Mouse (Mus musculus): ENCODE results near the gene Ank3. TPM values are rescaled to one million over a fixed set of nuclear protein-coding genes. Genes with fewer than 3 reads are reported as not detected.

Gene Ank3
- polyA plus RNA-seq, 1 experiment from 2014 or later = 30.3 TPM

- no peak overlapping the region for H3K4me2 ChIP-seq
- no peak overlapping the region for H3K4me3 ChIP-seq
- no peak for ATAC-seq (ENCODE audit: insufficient number of reproducible peaks, insufficient read depth, low FRiP score, low TSS enrichment, low read depth)
Measured at GRCm38 (mm10) chr10:69951426-69951825, 552.9 kb downstream of the Ank3 start.

GRCm38 (mm10) chr10:69952316-69952715 lies 553.7 kb downstream of the Ank3 start:
- no peaks in the 10 kb centered on the region for H3K9me3 ChIP-seq
- H3K4me3 ChIP-seq = no peak overlapping the region
- no peak for ATAC-seq (ENCODE audit: insufficient number of reproducible peaks, insufficient read depth, low FRiP score, low TSS enrichment, low read depth)
- H3K36me3 ChIP-seq = peaks cover 6% of the 10 kb centered on the region
- no peaks in the 10 kb centered on the region for H3K4me1 ChIP-seq
- WGBS = 83% methylated on average over 1 of the region's 1 CpGs
- H3K4me2 ChIP-seq = no peak overlapping the region
- H3K9ac ChIP-seq = no peak overlapping the region
- no peaks in the 10 kb centered on the region for H3K27me3 ChIP-seq
- H3K27ac ChIP-seq = no peak overlapping the region

More at GRCm38 (mm10) chr10:69951426-69951825, 552.9 kb downstream of the Ank3 start:
- no peak overlapping the region for H3K27ac ChIP-seq
- H3K27me3 ChIP-seq = no peaks in the 10 kb centered on the region
- peaks cover 6% of the 10 kb centered on the region for H3K36me3 ChIP-seq
- H3K9ac ChIP-seq = no peak overlapping the region
- 83% methylated on average over 4 of the region's 4 CpGs for WGBS
- no peaks in the 10 kb centered on the region for H3K4me1 ChIP-seq
- H3K9me3 ChIP-seq = no peaks in the 10 kb centered on the region

DNA sequence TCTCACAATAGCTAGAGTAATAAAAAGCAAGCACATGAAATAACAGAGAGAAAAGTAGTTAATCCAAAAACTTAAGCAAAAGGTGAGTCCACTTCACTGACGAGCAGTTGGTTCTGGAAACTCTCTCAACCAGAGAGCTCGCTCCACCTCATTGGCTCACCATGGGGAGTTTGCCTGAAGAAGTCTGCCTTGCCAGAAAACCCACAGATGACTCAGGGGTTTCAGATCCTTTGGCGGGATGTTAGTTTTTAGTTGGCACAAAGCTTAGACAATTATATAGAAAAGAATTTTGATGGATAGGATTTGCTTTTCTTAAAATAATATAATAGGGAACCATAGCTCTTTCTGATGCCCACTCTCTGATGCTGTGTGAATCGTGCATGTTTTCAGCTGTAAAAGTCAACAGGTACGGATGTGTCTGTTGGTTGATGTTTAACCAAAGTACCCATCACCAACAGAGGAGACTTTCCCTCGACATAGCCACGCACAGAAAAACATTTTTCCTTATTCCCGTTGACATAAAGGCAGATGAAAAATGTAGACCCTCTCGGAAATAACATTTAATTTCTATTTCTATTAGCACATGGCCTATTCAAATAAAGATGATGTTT lies 556.2 kb downstream of the Ank3 start:
- no peak overlapping the region for H3K4me2 ChIP-seq
- H3K27me3 ChIP-seq = no peaks in the 10 kb centered on the region
- no peak overlapping the region for H3K27ac ChIP-seq
- H3K4me1 ChIP-seq = no peaks in the 10 kb centered on the region
- H3K9ac ChIP-seq = no peak overlapping the region
- ATAC-seq (ENCODE audit: insufficient number of reproducible peaks, insufficient read depth, low FRiP score, low TSS enrichment, low read depth) = no peak
- H3K9me3 ChIP-seq = no peaks in the 10 kb centered on the region
- 91% methylated on average over 9 of the region's 9 CpGs for WGBS
- H3K36me3 ChIP-seq = peaks cover 10% of the 10 kb centered on the region
- H3K4me3 ChIP-seq = no peak overlapping the region

DNA sequence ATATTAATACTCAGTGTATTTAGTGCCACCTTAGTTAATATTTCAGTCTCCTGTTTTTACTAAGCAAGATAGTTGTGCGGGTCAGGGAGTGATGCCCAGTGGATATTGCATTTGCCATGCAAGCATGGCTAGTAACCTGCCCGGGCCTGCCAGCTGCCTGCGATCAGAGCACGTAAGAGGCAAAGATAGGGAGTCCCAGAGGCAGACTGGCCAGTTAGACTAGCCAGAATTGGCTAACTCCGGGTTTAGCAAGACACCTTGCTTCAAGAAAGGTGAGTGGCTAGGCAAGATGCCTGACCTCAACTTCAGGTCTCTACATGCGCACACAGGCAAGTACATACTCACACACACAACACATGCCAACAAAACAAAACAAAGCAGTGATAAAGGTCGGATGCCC lies 563.7 kb downstream of the Ank3 start:
- H3K36me3 ChIP-seq = peaks cover 8% of the 10 kb centered on the region; the same call in 1 of the 2 replicates
- ATAC-seq (ENCODE audit: insufficient number of reproducible peaks, insufficient read depth, low FRiP score, low TSS enrichment, low read depth) = no peak
- WGBS = 79% methylated on average over 7 of the region's 7 CpGs

DNA sequence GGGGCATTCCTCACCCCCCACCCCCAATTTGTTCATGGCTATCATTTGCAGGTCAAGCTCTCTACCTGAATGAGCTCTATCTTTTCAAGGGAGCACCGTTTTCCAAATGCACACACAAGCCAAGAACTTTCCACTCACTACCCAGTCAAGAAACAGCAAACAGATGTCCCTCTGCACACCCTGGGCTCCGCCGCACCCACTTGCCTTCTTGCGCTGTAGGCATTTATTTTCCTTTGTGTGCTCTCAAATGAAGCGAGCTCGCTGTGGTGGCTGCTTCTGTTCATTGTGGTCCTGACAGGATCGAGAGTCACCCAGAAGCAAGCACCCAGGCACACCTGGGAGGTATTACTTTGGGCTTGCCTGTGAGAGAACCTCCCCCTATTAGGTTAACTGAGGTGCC lies 564.4 kb downstream of the Ank3 start:
- Histone ChIP-seq H3K9ac (no peak overlapping the region), H3K4me1 (peaks cover 4% of the 10 kb centered on the region; the same call in 1 of the 2 replicates), H3K9me3 (no peaks in the 10 kb centered on the region), H3K4me2 (no peak overlapping the region), H3K27me3 (no peaks in the 10 kb centered on the region), H3K36me3 (peaks cover 8% of the 10 kb centered on the region; the same call in 1 of the 2 replicates), H3K27ac (no peak overlapping the region), H3K4me3 (no peak overlapping the region)
- 75% methylated on average over 7 of the region's 7 CpGs for WGBS
- no peak for ATAC-seq (ENCODE audit: insufficient number of reproducible peaks, insufficient read depth, low FRiP score, low TSS enrichment, low read depth)

More for the DNA sequence above, 563.7 kb downstream of the Ank3 start:
- Histone ChIP-seq H3K9me3 (no peaks in the 10 kb centered on the region), H3K4me1 (peaks cover 4% of the 10 kb centered on the region; the same call in 1 of the 2 replicates), H3K4me2 (no peak overlapping the region), H3K27me3 (no peaks in the 10 kb centered on the region), H3K9ac (no peak overlapping the region), H3K4me3 (no peak overlapping the region), H3K27ac (no peak overlapping the region)

DNA sequence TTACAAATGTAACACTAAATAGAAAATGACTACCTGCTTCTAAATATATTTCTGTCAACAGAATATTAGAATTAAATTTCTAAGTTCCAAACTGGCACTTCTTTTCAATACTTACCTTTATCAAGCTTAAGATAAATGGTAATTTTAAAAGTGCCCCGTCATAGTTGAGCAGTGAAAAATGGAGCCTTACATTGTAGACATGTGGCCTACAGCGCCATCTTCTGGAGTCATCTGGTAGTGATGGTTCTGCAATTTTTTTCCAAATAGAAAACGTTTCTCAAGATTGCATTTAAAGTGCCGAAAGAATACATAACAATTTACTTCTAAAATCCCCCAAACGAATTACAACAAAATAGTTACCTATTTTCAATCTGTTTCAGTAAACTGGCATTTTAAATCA lies 566.0 kb downstream of the Ank3 start:
- Histone ChIP-seq H3K36me3 (0 out of 2 replicates have a peak, but pooled peaks cover 5% of the 10 kb centered on the region), H3K4me3 (no peak overlapping the region), H3K9me3 (no peaks in the 10 kb centered on the region), H3K4me1 (peaks cover 4% of the 10 kb centered on the region; the same call in 1 of the 2 replicates), H3K9ac (no peak overlapping the region), H3K27ac (no peak overlapping the region), H3K27me3 (no peaks in the 10 kb centered on the region), H3K4me2 (no peak overlapping the region)
- no peak for ATAC-seq (ENCODE audit: insufficient number of reproducible peaks, insufficient read depth, low FRiP score, low TSS enrichment, low read depth)
- 5% methylated on average over 5 of the region's 5 CpGs for WGBS

GRCm38 (mm10) chr10:69965085-69965484 lies 566.5 kb downstream of the Ank3 start:
- 75% methylated on average over 6 of the region's 6 CpGs for WGBS
- 0 out of 2 replicates have a peak, but pooled peaks cover 5% of the 10 kb centered on the region for H3K36me3 ChIP-seq
- no peak overlapping the region for H3K9ac ChIP-seq
- no peak overlapping the region for H3K4me2 ChIP-seq
- no peak for ATAC-seq (ENCODE audit: insufficient number of reproducible peaks, insufficient read depth, low FRiP score, low TSS enrichment, low read depth)
- peaks cover 4% of the 10 kb centered on the region; the same call in 1 of the 2 replicates for H3K4me1 ChIP-seq
- no peaks in the 10 kb centered on the region for H3K9me3 ChIP-seq
- H3K27ac ChIP-seq = no peak overlapping the region
- H3K27me3 ChIP-seq = no peaks in the 10 kb centered on the region
- H3K4me3 ChIP-seq = no peak overlapping the region

DNA sequence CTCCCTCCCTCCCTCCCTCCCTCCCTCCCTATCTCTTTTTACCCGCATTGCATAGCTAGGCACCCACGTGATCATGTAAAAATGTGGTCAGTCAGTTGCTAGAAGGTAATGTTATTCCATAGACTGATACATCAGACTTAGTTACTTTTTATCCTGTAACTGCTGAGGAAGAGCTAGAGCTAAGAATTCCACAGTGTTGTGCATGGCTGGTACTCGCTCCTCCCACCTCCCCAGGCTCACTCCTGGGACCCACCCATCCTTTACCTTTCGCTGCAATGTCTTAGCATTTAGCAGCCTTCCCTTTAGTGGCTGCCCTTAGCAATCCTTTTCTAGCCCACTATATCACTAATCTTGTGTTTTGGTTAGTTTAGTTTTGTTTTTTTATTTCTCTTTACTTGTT lies 569.4 kb downstream of the Ank3 start:
- H3K9ac ChIP-seq = no peak overlapping the region
- H3K4me2 ChIP-seq = no peak overlapping the region
- H3K4me1 ChIP-seq = peaks cover 4% of the 10 kb centered on the region; the same call in 1 of the 2 replicates
- no peaks in the 10 kb centered on the region for H3K27me3 ChIP-seq
- H3K4me3 ChIP-seq = no peak overlapping the region
- WGBS = 84% methylated on average over 4 of the region's 4 CpGs
- H3K36me3 ChIP-seq = 0 out of 2 replicates have a peak, but pooled peaks cover 2% of the 10 kb centered on the region
- no peaks in the 10 kb centered on the region for H3K9me3 ChIP-seq
- ATAC-seq (ENCODE audit: insufficient number of reproducible peaks, insufficient read depth, low FRiP score, low TSS enrichment, low read depth) = no peak
- H3K27ac ChIP-seq = no peak overlapping the region

DNA sequence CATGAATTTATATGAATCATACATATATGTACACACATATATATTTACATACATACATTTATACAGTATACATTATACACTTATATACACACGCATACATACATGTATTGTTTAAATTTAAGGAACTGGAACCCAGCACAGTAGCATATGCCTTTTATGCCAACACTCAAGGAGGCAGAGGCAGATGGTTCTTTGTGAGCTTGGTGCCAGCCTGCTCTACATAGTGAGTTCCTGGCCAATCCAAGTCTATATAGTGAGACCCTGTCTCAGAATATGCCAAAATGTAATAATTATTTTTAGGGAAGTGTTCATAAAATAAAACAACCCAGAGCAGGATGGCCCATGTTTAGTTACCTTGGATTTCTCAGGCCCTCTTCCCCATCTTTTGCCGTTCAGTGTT lies 581.1 kb downstream of the Ank3 start:
- peaks cover 20% of the 10 kb centered on the region for H3K36me3 ChIP-seq
- WGBS = 94% methylated on average over 2 of the region's 2 CpGs
- no peak overlapping the region for H3K4me2 ChIP-seq

DNA sequence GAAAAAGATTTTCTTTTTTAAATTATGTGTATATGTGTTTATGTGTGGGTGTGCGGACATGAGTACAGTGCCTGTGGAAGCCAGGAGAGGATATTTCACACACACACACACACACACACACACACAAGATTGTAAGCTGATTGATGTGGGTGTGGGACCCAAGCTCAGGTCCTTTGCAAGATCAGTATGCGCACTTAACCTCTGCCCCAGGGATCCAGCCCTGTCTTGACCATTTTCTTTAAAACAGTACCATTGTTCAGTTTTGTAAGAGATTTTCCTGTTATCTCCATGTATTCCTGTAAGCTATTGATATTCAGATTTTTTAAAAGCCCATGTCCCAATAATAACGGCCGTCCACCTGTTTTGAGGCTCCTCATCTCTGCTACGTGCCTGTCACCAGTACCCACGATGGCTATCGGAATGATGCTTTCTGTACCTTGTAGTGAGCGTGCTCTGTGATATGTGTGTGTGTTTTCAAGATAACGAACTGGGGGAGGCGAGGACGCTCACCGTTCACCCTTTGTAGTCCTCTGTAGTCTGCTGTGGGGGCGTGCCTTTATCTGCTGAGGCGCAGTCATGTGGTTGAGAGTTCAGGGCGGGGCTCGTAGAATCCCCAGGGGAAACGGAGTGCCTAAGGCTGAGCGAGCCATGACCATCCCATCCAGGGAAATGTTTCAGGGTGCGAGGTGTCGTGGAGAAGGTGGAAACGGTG lies 583.0 kb downstream of the Ank3 start:
- H3K36me3 ChIP-seq = peaks cover 15% of the 10 kb centered on the region
- no peak overlapping the region for H3K27ac ChIP-seq
- H3K27me3 ChIP-seq = no peaks in the 10 kb centered on the region
- H3K4me3 ChIP-seq = no peak overlapping the region
- H3K9ac ChIP-seq = no peak overlapping the region
- no peak overlapping the region for H3K4me2 ChIP-seq
- 0 out of 2 replicates have a peak, but pooled peaks have one; percentile 26 for ATAC-seq (ENCODE audit: insufficient number of reproducible peaks, insufficient read depth, low FRiP score, low TSS enrichment, low read depth)
- 85% methylated on average over 21 of the region's 21 CpGs for WGBS
- H3K4me1 ChIP-seq = no peaks in the 10 kb centered on the region
- no peaks in the 10 kb centered on the region for H3K9me3 ChIP-seq

More for the DNA sequence above, 581.1 kb downstream of the Ank3 start:
- ATAC-seq (ENCODE audit: insufficient number of reproducible peaks, insufficient read depth, low FRiP score, low TSS enrichment, low read depth) = no peak
- no peak overlapping the region for H3K27ac ChIP-seq
- H3K27me3 ChIP-seq = no peaks in the 10 kb centered on the region
- H3K4me1 ChIP-seq = no peaks in the 10 kb centered on the region
- no peak overlapping the region for H3K9ac ChIP-seq
- no peaks in the 10 kb centered on the region for H3K9me3 ChIP-seq
- no peak overlapping the region for H3K4me3 ChIP-seq

GRCm38 (mm10) chr10:69982701-69983100 lies 584.1 kb downstream of the Ank3 start:
- peaks cover under 1% of the 10 kb centered on the region; the same call in 1 of the 2 replicates for H3K9me3 ChIP-seq
- WGBS = 92% methylated on average over 4 of the region's 4 CpGs
- ATAC-seq (ENCODE audit: insufficient number of reproducible peaks, insufficient read depth, low FRiP score, low TSS enrichment, low read depth) = no peak
- H3K27me3 ChIP-seq = no peaks in the 10 kb centered on the region
- no peak overlapping the region for H3K4me2 ChIP-seq
- H3K4me1 ChIP-seq = no peaks in the 10 kb centered on the region
- no peak overlapping the region for H3K9ac ChIP-seq
- no peak overlapping the region for H3K27ac ChIP-seq
- no peak overlapping the region for H3K4me3 ChIP-seq
- H3K36me3 ChIP-seq = peaks cover 24% of the 10 kb centered on the region

DNA sequence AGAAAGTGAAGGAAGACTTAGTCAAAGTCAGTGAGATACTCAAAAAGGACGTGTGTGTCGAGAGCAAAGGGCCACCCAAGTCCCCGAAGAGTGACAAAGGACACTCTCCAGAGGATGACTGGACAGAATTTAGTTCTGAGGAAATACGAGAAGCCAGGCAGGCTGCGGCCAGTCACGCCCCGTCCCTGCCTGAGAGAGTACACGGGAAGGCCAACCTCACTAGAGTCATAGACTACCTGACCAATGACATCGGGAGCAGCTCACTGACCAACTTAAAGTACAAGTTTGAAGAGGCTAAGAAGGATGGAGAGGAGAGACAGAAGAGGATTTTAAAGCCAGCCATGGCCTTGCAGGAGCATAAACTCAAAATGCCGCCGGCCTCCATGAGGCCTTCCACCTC lies 588.9 kb downstream of the Ank3 start:
- Histone ChIP-seq H3K4me1 (no peaks in the 10 kb centered on the region), H3K27me3 (no peaks in the 10 kb centered on the region), H3K4me2 (no peak overlapping the region), H3K4me3 (no peak overlapping the region), H3K27ac (no peak overlapping the region), H3K36me3 (peaks cover 66% of the 10 kb centered on the region), H3K9ac (no peak overlapping the region), H3K9me3 (peaks cover 41% of the 10 kb centered on the region)
- no peak for ATAC-seq (ENCODE audit: insufficient number of reproducible peaks, insufficient read depth, low FRiP score, low TSS enrichment, low read depth)
- WGBS = 92% methylated on average over 11 of the region's 11 CpGs
